Mouse (Mus musculus) lung, postnatal 0 days (tissue): ENCODE data around the gene Sox14.

ENCODE experiments used
- CTCF ChIP-seq: IDR thresholded peaks from 2 replicates; pipeline ENCODE4 v1.5.1; 2016; ENCODE audit warnings: antibody characterized with exemption, mild to moderate bottlenecking
- EP300 ChIP-seq: IDR thresholded peaks from 2 replicates; pipeline ENCODE4 v1.6.1; 2016; ENCODE audit warnings: antibody characterized with exemption, mild to moderate bottlenecking, control low read depth

DNA sequence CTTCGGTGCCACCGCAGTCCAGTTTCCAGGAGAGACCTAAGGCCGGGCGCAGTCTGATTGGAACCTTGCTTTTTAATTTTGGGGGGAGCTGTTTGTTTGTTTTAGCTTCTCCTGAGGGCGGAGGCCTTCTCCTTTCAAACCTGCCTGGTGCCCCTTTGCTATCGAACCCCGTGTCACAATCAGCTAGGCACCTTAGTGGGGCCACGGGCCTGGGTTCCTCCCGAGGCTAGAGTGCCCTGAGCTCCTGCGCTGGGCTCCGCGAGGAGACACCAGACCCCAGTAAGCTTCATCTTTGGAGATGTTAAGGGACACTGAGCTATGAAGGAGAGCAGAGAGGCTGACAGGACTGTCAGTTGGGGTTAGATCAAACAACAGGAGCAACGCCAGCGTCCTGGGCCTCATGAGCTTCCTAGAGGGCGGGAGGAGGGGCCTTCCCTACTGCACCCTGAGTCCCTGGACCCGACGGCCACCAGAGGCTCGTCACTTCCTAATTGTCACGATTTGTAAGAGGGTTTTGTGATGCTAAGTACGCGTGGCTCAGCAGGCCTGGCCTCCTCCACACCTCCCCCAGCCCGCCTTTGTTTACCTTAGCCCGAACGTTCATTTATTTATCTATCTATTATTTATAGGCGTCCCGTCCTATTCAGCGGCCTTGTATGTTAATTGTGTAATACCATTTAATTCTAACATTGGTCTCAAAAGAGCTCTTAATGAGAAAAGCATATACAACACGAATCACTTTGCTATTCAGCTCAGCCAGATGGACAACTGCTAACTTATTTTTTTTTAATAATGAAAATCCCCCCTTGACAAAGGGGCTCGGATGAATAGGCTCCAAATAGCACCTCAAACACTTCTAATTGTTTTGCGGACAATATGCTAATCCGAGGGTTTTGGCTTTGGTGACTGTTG is 3.5 kb downstream of the Sox14 start:
- no peak for TF ChIP-seq CTCF
- TF ChIP-seq EP300 = no peak
